In the genomic region with DNA sequence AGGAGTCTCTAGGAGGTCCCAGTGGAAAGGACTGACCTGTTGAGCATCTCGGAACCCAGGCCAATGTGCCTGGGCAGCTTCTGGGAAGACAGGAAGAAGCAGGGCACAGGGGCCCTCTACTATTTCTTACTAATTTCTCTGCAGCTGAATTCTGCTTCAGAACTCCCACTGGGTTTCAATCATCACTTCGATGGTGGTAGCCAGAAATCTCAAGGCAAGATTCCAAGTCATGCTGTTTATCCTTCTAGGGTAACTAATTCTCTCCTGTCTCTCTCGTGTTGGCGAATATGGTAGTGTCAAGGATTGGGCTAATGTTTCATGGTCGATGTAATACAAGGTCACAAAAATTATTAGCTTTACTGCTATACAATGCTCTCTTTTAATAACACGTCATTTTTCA, we compare ENCODE assay signal across 10 mouse cellular contexts. TPM values are rescaled to one million over a fixed set of nuclear protein-coding genes. Genes with fewer than 3 reads are reported as not detected.
A peak's percentile ranks its signal among the peaks of the same experiment; 100 is the strongest.
DNase-seq lines count a peak whose midpoint lies in the region; ATAC-seq and TF ChIP-seq lines count a peak whose summit lies in the region.
"Had no signal": no experiment of that assay in that cellular context is flagged by ENCODE, and none has a peak within 500 bp of the region (broad histone marks: within the 10 kb centered on the region; RNA-seq: fewer than 3 reads in every experiment).

No protein-coding gene starts in this region.

- no peak overlapping the region for H3K4me2 ChIP-seq in heart, embryonic 11.5 days
- H3K4me2 ChIP-seq in midbrain, postnatal 0 days (ENCODE audit: low read depth, low read length, poor library complexity, severe bottlenecking) = no peak overlapping the region
- no peak overlapping the region for H3K4me2 ChIP-seq in stomach, postnatal 0 days (replicated peaks; ENCODE audit: low read depth)
- H3K4me2 ChIP-seq: hindbrain, embryonic 15.5 days had no signal

- TF ChIP-seq EP300 in stomach, postnatal 0 days (optimal IDR thresholded peaks at IDR 0.05) = no peak

- peak; percentile 47 to 48 for DNase-seq in heart, postnatal 10 days
- DNase-seq in midbrain, postnatal 0 days (ENCODE audit: low spot score) = peak; percentile 88
- no peak for DNase-seq in midbrain, embryonic 10.5 days (ENCODE audit: low spot score)
- peak; percentile 43 to 73 for DNase-seq in cerebellum, postnatal 36 days
- no peak for DNase-seq in stomach, postnatal 0 days (ENCODE audit: low spot score)
- DNase-seq in kidney, postnatal 4 days = no peak
- no peak for DNase-seq in urinary bladder, postnatal 4 days (ENCODE audit: low spot score in 2 of 2)

- H3K27me3 ChIP-seq in heart, embryonic 11.5 days (ENCODE audit: control insufficient read depth, insufficient read depth, low read length) = no peaks in the 10 kb centered on the region
- no peaks in the 10 kb centered on the region for H3K27me3 ChIP-seq in midbrain, postnatal 0 days (ENCODE audit: insufficient read depth, low read length)
- H3K27me3 ChIP-seq in midbrain, embryonic 10.5 days (ENCODE audit: low read depth, poor library complexity, severe bottlenecking) = no peaks in the 10 kb centered on the region
- H3K27me3 ChIP-seq in stomach, postnatal 0 days (ENCODE audit: control insufficient read depth, insufficient read depth, low read length) = no peaks in the 10 kb centered on the region
- H3K27me3 ChIP-seq: hindbrain, embryonic 15.5 days had no signal

- no peak overlapping the region for H3K9ac ChIP-seq in heart, embryonic 11.5 days (ENCODE audit: low read depth, low read length)
- H3K9ac ChIP-seq in midbrain, postnatal 0 days (replicated peaks; ENCODE audit: low read length, poor library complexity, severe bottlenecking) = no peak overlapping the region
- no peak overlapping the region for H3K9ac ChIP-seq in stomach, postnatal 0 days (ENCODE audit: low read length)
- H3K9ac ChIP-seq: hindbrain, embryonic 15.5 days had no signal

- H3K4me3 ChIP-seq in heart, embryonic 11.5 days (ENCODE audit: low read depth, low read length) = no peak overlapping the region
- no peak overlapping the region for H3K4me3 ChIP-seq in midbrain, postnatal 0 days (ENCODE audit: low read depth, low read length)
- H3K4me3 ChIP-seq in midbrain, embryonic 10.5 days = no peak overlapping the region
- H3K4me3 ChIP-seq in stomach, postnatal 0 days (ENCODE audit: low read depth, low read length) = no peak overlapping the region
- H3K4me3 ChIP-seq: hindbrain, embryonic 15.5 days had no signal

- H3K27ac ChIP-seq in heart, embryonic 11.5 days (ENCODE audit: low read depth, low read length) = no peak overlapping the region
- H3K27ac ChIP-seq in midbrain, postnatal 0 days (ENCODE audit: low read depth, low read length) = no peak overlapping the region
- H3K27ac ChIP-seq in midbrain, embryonic 10.5 days (replicated peaks) = no peak overlapping the region
- H3K27ac ChIP-seq in stomach, postnatal 0 days (replicated peaks) = no peak overlapping the region
- H3K27ac ChIP-seq: hindbrain, embryonic 15.5 days; kidney, postnatal 0 days had no signal

- no peak for TF ChIP-seq CTCF in midbrain, postnatal 0 days (IDR thresholded peaks at IDR 0.05)
- TF ChIP-seq CTCF in stomach, postnatal 0 days (IDR thresholded peaks at IDR 0.05; ENCODE audit: low read depth) = no peak

- H3K9me3 ChIP-seq in heart, embryonic 11.5 days (replicated peaks; ENCODE audit: control insufficient read depth, low read length) = no peaks in the 10 kb centered on the region
- H3K9me3 ChIP-seq in midbrain, postnatal 0 days (ENCODE audit: low read length) = no peaks in the 10 kb centered on the region
- H3K9me3 ChIP-seq in midbrain, embryonic 10.5 days (replicated peaks) = no peaks in the 10 kb centered on the region
- no peaks in the 10 kb centered on the region for H3K9me3 ChIP-seq in stomach, postnatal 0 days (ENCODE audit: control insufficient read depth, low read length)
- H3K9me3 ChIP-seq: hindbrain, embryonic 15.5 days had no signal

- intact Hi-C loops in heart, postnatal 10 days (cut with DNase I) = no loop called here

- H3K36me3 ChIP-seq in heart, embryonic 11.5 days (ENCODE audit: control insufficient read depth, insufficient read depth, low read length) = no peaks in the 10 kb centered on the region
- H3K36me3 ChIP-seq in midbrain, postnatal 0 days (ENCODE audit: insufficient read depth, low read length) = no peaks in the 10 kb centered on the region
- no peaks in the 10 kb centered on the region for H3K36me3 ChIP-seq in midbrain, embryonic 10.5 days
- H3K36me3 ChIP-seq in stomach, postnatal 0 days (ENCODE audit: control insufficient read depth, insufficient read depth, low read length) = no peaks in the 10 kb centered on the region

- no peak for ATAC-seq in heart, embryonic 11.5 days (replicated peaks; ENCODE audit: insufficient number of reproducible peaks, low FRiP score, low TSS enrichment)
- no peak for ATAC-seq in midbrain, postnatal 0 days (ENCODE audit: low FRiP score)
- ATAC-seq in stomach, postnatal 0 days (ENCODE audit: low FRiP score, low TSS enrichment) = no peak

- WGBS in heart, embryonic 11.5 days (ENCODE audit: insufficient replicate concordance) = 77% methylated on average over 6 of the region's 6 CpGs
- 67% methylated on average over 6 of the region's 6 CpGs for WGBS in midbrain, postnatal 0 days
- 76% methylated on average over 6 of the region's 6 CpGs for WGBS in midbrain, embryonic 10.5 days
- WGBS in stomach, postnatal 0 days = 50% methylated on average over 6 of the region's 6 CpGs

- peaks cover 6% of the 10 kb centered on the region; the same call in 1 of the 2 replicates for H3K4me1 ChIP-seq in heart, embryonic 11.5 days (ENCODE audit: control insufficient read depth, insufficient read depth, low read length)
- no peaks in the 10 kb centered on the region for H3K4me1 ChIP-seq in midbrain, postnatal 0 days (ENCODE audit: insufficient read depth, low read length)
- peaks cover 5% of the 10 kb centered on the region; the same call in 1 of the 2 replicates for H3K4me1 ChIP-seq in midbrain, embryonic 10.5 days
- no peaks in the 10 kb centered on the region for H3K4me1 ChIP-seq in stomach, postnatal 0 days (replicated peaks; ENCODE audit: control insufficient read depth, insufficient read depth)
- H3K4me1 ChIP-seq: hindbrain, embryonic 15.5 days had no signal

RNA-seq across cellular contexts. Expression of gene Ptn, which starts 34.2 kb away (rescaled TPM):
- total RNA-seq in heart, postnatal 10 days (2021) = 10 to 100 TPM; 51.2 to 60.1 TPM
- polyA plus RNA-seq in heart, embryonic 11.5 days (2014; fragmentation: Nextera tagmentation; extraction: Ambion mirVana) = 297 and 314 TPM in 2 replicates
- 486 and 584 TPM in 2 replicates for total RNA-seq in midbrain, postnatal 0 days (2014; rRNA removed)
- 1,122 and 1,124 TPM in 2 replicates for polyA plus RNA-seq in midbrain, postnatal 0 days (2015; fragmentation: Nextera tagmentation; extraction: Ambion mirVana)
- polyA plus RNA-seq in midbrain, embryonic 10.5 days (2016; fragmentation: Nextera tagmentation; extraction: Ambion mirVana) = 154 and 174 TPM in 2 replicates
- 157 and 183 TPM in 2 replicates for polyA plus RNA-seq in stomach, postnatal 0 days (2015; fragmentation: Nextera tagmentation; extraction: Ambion mirVana)

Comparison
In these comparisons a context has a peak if more than half of its experiments do, and no peak if none do; other contexts are left out.
1. DNase-seq: peak in heart, postnatal 10 days (2 of 2), midbrain, postnatal 0 days (single experiment) and cerebellum, postnatal 36 days (2 of 2); none in midbrain, embryonic 10.5 days (single experiment), stomach, postnatal 0 days (single experiment), kidney, postnatal 4 days (0 of 2) and urinary bladder, postnatal 4 days (0 of 2).